Mouse (Mus musculus): ENCODE results near the gene Klhdc8a.

Gene Klhdc8a

GRCm38 (mm10) chr1:132317413-132317812 is 19.0 kb downstream of the Klhdc8a start:
- no peak for DNase-seq (ENCODE audit: low spot score in 2 of 2)

- no peak for DNase-seq (ENCODE audit: low spot score in 2 of 2)
Observed at GRCm38 (mm10) chr1:132317894-132318863, 19.8 kb downstream of the Klhdc8a start.

- no peak for DNase-seq (ENCODE audit: low spot score in 2 of 2)
Observed at GRCm38 (mm10) chr1:132319242-132319641, 20.8 kb downstream of the Klhdc8a start.

- DNase-seq (ENCODE audit: low spot score in 2 of 2) = no peak
Observed at GRCm38 (mm10) chr1:132321821-132322580, 23.6 kb downstream of the Klhdc8a start.

- DNase-seq (ENCODE audit: low spot score in 2 of 2) = no peak
Observed at GRCm38 (mm10) chr1:132322711-132323542, 24.5 kb downstream of the Klhdc8a start.

GRCm38 (mm10) chr1:132326777-132327176 is 28.4 kb downstream of the Klhdc8a start:
- DNase-seq (ENCODE audit: low spot score in 2 of 2) = no peak

GRCm38 (mm10) chr1:132327477-132327876 is 29.1 kb downstream of the Klhdc8a start:
- no peak for DNase-seq (ENCODE audit: low spot score in 2 of 2)

- no peak for DNase-seq (ENCODE audit: low spot score in 2 of 2)
Observed at GRCm38 (mm10) chr1:132328565-132328964, 30.1 kb downstream of the Klhdc8a start.

GRCm38 (mm10) chr1:132329656-132330055 is 31.2 kb downstream of the Klhdc8a start:
- no peak for DNase-seq (ENCODE audit: low spot score in 2 of 2)

- DNase-seq (ENCODE audit: low spot score in 2 of 2) = no peak
Observed at GRCm38 (mm10) chr1:132330397-132330796, 32.0 kb downstream of the Klhdc8a start.

GRCm38 (mm10) chr1:132331283-132331682 is 32.9 kb downstream of the Klhdc8a start:
- DNase-seq (ENCODE audit: low spot score in 2 of 2) = no peak

- no peak for DNase-seq (ENCODE audit: low spot score in 2 of 2)
Observed at GRCm38 (mm10) chr1:132333201-132333600, 34.8 kb downstream of the Klhdc8a start.

- DNase-seq (ENCODE audit: low spot score in 2 of 2) = no peak
Observed at GRCm38 (mm10) chr1:132333675-132334141, 35.3 kb downstream of the Klhdc8a start.

GRCm38 (mm10) chr1:132334178-132334801 is 35.9 kb downstream of the Klhdc8a start:
- DNase-seq (ENCODE audit: low spot score in 2 of 2) = no peak

- DNase-seq (ENCODE audit: low spot score in 2 of 2) = no peak
Observed at GRCm38 (mm10) chr1:132335378-132335965, 37.0 kb downstream of the Klhdc8a start.

- DNase-seq (ENCODE audit: low spot score in 2 of 2) = no peak
Observed at GRCm38 (mm10) chr1:132336921-132337320, 38.5 kb downstream of the Klhdc8a start.

GRCm38 (mm10) chr1:132338027-132338660 is 39.7 kb downstream of the Klhdc8a start:
- no peak for DNase-seq (ENCODE audit: low spot score in 2 of 2)

- DNase-seq (ENCODE audit: low spot score in 2 of 2) = peak; percentile 63 to 72
Observed at GRCm38 (mm10) chr1:132341731-132342501, 43.5 kb downstream of the Klhdc8a start.

GRCm38 (mm10) chr1:132342518-132342917 is 44.1 kb downstream of the Klhdc8a start:
- no peak for DNase-seq (ENCODE audit: low spot score in 2 of 2)

Measured in spleen, postnatal 14 days (tissue).